Mouse (Mus musculus) erythroblast, adult 5-6 weeks (primary cell): Measurements from ENCODE around the gene Fbxo36. TPM values are rescaled to one million over a fixed set of nuclear protein-coding genes. Genes with fewer than 3 reads are reported as not detected.
A peak's percentile ranks its signal among the peaks of the same experiment; 100 is the strongest.

Experiments
- ATAC-seq: replicated peaks from 2 replicates; pipeline ENCODE4 v1.8.0; 2016; ENCODE audit warnings: moderate number of reproducible peaks, mild to moderate bottlenecking, moderate TSS enrichment, inconsistent platforms; ENCODE audit not compliant: poor library complexity, low FRiP score, severe bottlenecking
- total RNA-seq, 2 experiments: library from RNA; stranded (forward) in 1 of 2; stranded (reverse) in 1 of 2; fragments of 150-400 nt in 1 of 2; fragments of 200-764, 138-1000 nt in 1 of 2; gene quantifications; 2 replicates each; pipeline versions ENCODE4 v1.2.3 to v1.2.4; 2015 to 2017; ENCODE audit warnings: low replicate concordance in 2 of 2

The Fbxo36 gene
- total RNA-seq (2015; ENCODE audit: low replicate concordance) (not detected in 2 replicates), total RNA-seq (2017; ENCODE audit: low replicate concordance) (1.7 and 2.0 TPM in 2 replicates)

GRCm38 (mm10) chr1:84839309-84840017, at the start of gene Fbxo36:
Gene Fbxo36, plus strand, starts transcription at chr1:84839841.
- ATAC-seq: peak; percentile 90

- no peak for ATAC-seq
Observed at GRCm38 (mm10) chr1:84791393-84791792, 48.2 kb upstream of the Fbxo36 start.

- no peak for ATAC-seq
Observed at GRCm38 (mm10) chr1:84795335-84795734, 44.3 kb upstream of the Fbxo36 start.

- no peak for ATAC-seq
Observed at GRCm38 (mm10) chr1:84799166-84799565, 40.5 kb upstream of the Fbxo36 start.

GRCm38 (mm10) chr1:84803788-84804187, 35.9 kb upstream of the Fbxo36 start:
- no peak for ATAC-seq

GRCm38 (mm10) chr1:84817596-84817995, 22.0 kb upstream of the Fbxo36 start:
- ATAC-seq: no peak

GRCm38 (mm10) chr1:84825091-84825490, 14.6 kb upstream of the Fbxo36 start:
- ATAC-seq: no peak

GRCm38 (mm10) chr1:84837523-84838145, 2.0 kb upstream of the Fbxo36 start:
- no peak for ATAC-seq

GRCm38 (mm10) chr1:84838156-84838555, 1.5 kb upstream of the Fbxo36 start:
- no peak for ATAC-seq

GRCm38 (mm10) chr1:84838621-84839151, 955 bp upstream of the Fbxo36 start:
- ATAC-seq: no peak

GRCm38 (mm10) chr1:84840018-84840664, 500 bp downstream of the Fbxo36 start, which contains the start of gene Trip12:
Gene Trip12, minus strand, starts transcription at chr1:84840516.
- ATAC-seq: peak; percentile 69

GRCm38 (mm10) chr1:84841061-84841460, 1.4 kb downstream of the Fbxo36 start:
- no peak for ATAC-seq

- no peak for ATAC-seq
Observed at GRCm38 (mm10) chr1:84843366-84843765, 3.7 kb downstream of the Fbxo36 start.

- ATAC-seq: no peak
Observed at GRCm38 (mm10) chr1:84847698-84848097, 8.1 kb downstream of the Fbxo36 start.

GRCm38 (mm10) chr1:84848335-84848734, 8.7 kb downstream of the Fbxo36 start:
- no peak for ATAC-seq

- no peak for ATAC-seq
Observed at GRCm38 (mm10) chr1:84848801-84849455, 9.3 kb downstream of the Fbxo36 start.

- no peak for ATAC-seq
Observed at GRCm38 (mm10) chr1:84849804-84850203, 10.2 kb downstream of the Fbxo36 start.

GRCm38 (mm10) chr1:84850471-84850870, 10.8 kb downstream of the Fbxo36 start:
- ATAC-seq: no peak

- ATAC-seq: no peak
Observed at GRCm38 (mm10) chr1:84851512-84852235, 12.0 kb downstream of the Fbxo36 start.
